Mouse (Mus musculus) spleen, postnatal 36 days (tissue): Measurements from ENCODE around the gene Hmgb2.
"Not testable (repeated sequence)": the region's sequence is repeated elsewhere in the genome, so short reads cannot be mapped to it uniquely, and the experiment has no call there.

Experiments used
- DNase-seq, 2 experiments: peaks; one replicate each; pipeline ENCODE4 v3.0.0; 2022; ENCODE audit warnings: low spot score in 2 of 2, mixed read lengths in 1 of 2

Gene Hmgb2

GRCm38 (mm10) chr8:57511316-57512118 is at the start of gene Hmgb2:
Hmgb2 (plus strand) TSS chr8:57511907.
- peak; percentile 99 to 100 for DNase-seq

- DNase-seq, result peak in 1 of 2 experiments; percentile 6
These were observed 48.9 kb upstream of the Hmgb2 start for GRCm38 (mm10) chr8:57462839-57463238.

- DNase-seq, result no peak
These were observed 48.0 kb upstream of the Hmgb2 start for GRCm38 (mm10) chr8:57463757-57464156.

GRCm38 (mm10) chr8:57468624-57469023 is 43.1 kb upstream of the Hmgb2 start:
- no peak for DNase-seq

DNA sequence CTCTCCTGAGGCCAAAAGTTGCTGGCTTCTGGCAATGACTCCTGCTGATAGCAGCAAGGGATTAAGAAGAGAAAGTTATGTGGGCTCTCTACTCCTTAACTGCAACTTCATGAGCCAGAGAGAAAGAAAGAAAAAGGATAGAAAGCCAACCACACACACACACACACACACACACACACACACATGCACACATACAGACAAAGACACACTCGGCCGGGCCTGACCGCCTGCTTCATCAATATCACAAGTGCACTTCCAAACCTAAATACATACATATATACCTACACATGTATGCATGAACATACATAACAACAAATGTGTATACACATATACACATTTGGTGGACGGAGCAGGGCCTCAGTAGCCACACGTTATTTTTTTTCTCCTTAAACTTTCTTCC is 40.8 kb upstream of the Hmgb2 start:
- no peak for DNase-seq

- DNase-seq, result no peak
These were observed 38.0 kb upstream of the Hmgb2 start for GRCm38 (mm10) chr8:57473751-57474150.

- no peak for DNase-seq
These were observed 33.3 kb upstream of the Hmgb2 start for GRCm38 (mm10) chr8:57478406-57478805.

DNA sequence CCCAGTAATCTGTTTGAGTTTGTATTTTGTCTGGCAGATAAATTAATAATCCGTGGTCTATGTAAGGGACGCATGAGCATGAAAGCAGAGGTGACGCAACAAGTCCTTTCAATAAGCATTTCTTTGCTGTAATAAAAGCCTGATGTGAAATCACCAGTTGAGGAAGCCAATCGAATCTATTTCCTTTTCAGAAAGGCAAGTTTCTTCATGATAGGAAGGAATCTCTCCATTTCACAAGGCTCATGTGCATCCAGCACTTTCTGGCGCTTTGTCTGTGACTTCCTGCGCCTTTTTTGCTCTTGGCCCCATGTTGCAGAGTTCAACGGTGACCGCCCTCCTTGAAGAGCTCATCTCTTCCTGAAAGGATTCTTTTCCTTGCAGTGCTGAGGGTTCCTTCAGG is 32.0 kb upstream of the Hmgb2 start:
- DNase-seq, result no peak

- no peak for DNase-seq
These were observed 31.1 kb upstream of the Hmgb2 start for GRCm38 (mm10) chr8:57480606-57481005.

DNA sequence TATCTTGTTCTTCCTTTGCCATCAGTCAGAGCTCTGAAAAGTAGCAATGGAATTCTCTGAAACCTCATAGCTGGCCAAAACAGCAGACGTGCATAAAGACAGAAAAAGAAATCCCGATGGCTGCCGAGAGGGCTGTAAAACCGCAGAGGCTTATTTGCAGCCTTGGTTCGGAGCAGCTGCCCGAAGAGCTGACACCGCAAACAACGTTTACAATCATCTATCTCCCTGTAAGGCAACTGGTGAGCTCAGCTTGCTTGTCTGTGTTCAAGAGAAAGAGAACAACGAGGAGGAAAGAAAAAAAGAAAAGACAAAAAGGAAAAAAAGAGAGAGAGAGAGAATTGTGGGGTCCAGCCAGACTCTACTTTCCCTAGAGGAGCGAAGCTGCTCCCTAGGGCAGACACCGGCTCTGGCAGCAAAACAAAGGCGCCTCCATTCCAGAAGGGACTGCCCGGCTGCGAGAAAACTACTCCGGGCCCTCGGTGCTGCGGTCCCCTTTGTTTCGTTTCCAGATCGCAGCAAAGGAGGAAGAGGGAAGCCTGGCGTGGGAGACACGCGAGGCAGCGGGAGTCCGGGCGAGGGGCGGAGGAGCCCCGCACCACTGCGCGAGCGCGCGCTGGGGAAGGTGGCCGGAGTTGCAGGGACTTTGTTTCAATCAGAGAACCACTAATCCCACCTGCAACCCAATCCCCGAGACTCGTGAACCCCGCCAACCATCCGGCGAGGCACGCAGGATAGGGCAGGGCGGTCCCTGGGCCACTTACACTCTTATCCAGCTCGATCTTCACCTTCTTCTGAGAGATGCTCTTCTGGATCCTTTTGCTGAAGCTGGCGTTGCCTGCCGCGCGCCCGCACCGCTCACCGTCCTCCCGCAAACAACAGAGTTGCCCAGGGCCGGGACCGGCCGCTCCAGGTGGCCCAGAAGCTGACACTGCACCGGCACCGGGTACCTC is 24.9 kb upstream of the Hmgb2 start:
- DNase-seq, result peak; percentile 24 to 42

DNA sequence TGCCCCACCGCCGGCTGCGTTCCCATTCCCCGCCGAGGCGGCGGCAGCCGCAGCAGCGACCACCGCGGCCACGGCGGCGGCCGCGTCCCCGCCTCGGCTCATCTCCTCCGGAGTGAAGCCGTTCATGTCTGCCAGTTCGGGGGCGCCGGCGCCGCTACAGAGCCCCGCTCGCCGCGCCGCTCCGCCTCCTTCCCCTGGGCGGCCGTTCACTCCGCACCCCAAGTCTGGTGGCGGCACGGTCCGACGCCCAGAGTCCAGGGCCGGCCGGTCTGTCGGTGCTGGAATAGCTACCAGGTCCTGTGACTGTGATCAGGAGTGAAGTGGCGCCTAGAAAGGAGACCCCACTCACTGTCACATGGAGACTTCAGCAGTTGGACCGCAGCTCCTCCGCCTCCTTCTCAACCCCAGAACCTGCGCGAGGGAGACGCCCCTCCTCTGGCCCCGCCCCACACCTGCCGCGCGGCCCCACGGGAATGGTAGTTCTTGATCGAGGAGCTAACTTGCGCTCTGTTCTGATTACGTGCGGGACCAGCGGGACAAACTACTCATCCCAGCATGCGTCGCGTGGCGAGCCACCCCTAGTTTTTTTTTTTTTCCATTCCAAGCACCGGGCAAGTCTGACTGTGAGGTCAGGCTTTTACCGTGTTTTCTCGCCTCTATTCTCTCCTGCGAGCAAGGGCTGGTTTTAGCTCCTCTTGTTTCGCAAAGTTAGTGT is 24.1 kb upstream of the Hmgb2 start, which contains the start of gene Sap30:
Gene Sap30, minus strand, starts transcription at position 420 of the 715 bp plus-strand sequence.
- DNase-seq, result peak; percentile 99

GRCm38 (mm10) chr8:57488312-57488765 is 23.4 kb upstream of the Hmgb2 start:
- peak; percentile 75 to 83 for DNase-seq

DNA sequence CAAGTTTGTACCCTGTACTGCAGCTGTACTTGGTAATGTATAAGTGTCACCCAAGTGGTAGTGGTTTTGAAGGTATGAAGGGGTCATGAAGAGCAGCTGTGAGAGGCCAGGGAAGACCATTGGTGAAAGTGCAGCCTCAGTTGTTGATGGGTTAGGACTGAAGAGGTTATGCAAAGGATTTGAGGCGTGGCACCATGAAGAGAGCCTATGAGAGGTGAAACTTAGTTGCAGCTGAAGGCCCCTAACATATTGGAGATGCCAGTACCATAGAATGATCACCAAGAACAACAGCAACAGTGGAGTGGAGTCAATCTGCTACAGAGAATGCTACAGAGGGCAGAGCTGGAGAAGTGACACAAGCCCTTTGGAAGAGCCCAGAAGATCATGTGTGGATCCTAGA is 22.3 kb upstream of the Hmgb2 start:
- no peak for DNase-seq

- no peak for DNase-seq
These were observed 21.8 kb upstream of the Hmgb2 start for GRCm38 (mm10) chr8:57489896-57490295.

DNA sequence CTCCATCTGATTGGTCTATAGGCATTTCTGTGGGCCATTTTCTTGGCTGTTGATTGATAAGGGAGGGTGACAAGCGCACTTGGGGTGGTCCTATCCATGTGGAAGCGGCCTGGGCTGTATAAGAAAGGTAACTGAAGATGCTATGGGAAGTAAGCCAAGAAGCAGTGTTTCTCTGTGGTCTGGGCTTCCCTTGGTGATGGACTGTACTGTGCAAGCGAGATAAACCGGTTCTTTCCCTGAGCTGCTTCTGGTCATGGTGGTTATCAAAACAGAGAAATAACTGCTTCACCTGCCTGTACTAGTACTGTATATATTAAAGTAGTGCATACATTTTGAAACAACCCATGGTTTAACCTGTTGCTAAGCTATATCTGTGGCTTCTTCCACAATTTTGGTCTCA is 19.8 kb upstream of the Hmgb2 start:
- DNase-seq, result no peak

DNA sequence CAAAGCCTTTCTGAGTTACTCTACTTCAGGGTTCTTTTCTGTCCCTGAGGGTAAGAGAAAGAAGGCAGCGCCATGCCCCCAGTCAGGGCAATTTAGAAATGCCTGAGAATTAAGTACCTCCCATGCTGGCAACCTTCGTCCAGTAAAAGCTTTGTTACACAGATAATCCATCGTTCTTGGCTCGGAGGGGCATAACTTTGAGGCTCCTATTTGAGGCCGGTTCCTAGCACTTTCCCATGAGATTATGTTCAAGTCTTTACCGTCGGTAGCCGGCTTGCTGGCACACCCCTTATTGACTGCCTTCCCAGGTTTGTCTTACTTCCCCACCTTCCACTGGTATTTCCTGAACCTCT is 13.2 kb upstream of the Hmgb2 start:
- DNase-seq, result no peak

- no peak for DNase-seq
These were observed 12.7 kb upstream of the Hmgb2 start for GRCm38 (mm10) chr8:57498847-57499511.

GRCm38 (mm10) chr8:57503641-57504040 is 8.1 kb upstream of the Hmgb2 start:
- DNase-seq, result peak; percentile 61 to 73

DNA sequence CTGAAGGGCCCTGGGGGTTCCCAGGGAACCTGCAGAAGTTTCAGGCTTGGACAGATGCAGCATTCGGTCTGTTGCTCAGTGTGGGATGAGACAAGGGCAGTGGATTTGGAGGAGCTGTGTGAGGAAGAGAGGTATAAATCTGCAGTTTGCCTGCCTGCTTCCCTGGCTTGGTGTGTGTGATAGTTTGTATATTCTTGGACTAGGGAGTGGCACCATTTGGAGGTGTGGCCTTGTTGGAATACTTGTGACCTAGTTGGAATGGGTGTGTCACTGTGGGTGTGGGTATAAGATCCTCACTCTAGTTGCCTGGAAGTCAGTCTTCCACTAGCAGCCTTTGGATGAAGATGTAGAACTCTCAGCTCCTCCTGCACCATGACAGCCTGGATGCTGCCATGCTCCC is 6.2 kb upstream of the Hmgb2 start:
- DNase-seq, result not testable (repeated sequence)

DNA sequence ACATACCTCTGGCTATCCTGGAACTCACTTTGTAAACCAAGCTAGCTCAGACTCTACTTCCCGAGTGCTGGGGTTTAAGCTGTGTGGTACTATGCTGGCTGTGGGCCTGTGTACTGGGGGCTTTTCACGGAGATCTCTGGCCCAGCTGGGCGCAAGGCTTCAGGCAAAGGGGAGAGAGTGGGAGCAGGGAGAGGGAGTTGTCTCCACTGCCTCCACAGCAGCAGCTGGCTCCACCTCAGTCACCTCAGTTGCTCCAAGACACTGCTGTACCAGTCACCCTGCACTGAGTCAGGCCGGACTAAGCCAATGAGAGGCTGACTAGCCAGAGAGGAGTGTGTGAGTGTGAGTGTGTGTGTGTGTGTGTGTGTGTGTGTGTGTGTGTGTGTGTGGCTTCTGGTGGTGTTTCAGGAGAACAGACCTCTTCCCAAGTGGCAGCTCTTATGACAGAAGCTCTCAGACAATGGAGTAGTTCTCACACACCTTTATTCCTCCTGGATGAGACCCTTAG is 4.1 kb upstream of the Hmgb2 start:
- DNase-seq, result no peak

GRCm38 (mm10) chr8:57508657-57509056 is 3.0 kb upstream of the Hmgb2 start:
- no peak for DNase-seq
